Mouse (Mus musculus) cortical plate, adult 2 months (tissue): ENCODE measurements around the gene Sestd1.

ENCODE experiments used
- CTCF ChIP-seq: fragments of 200-500 bp; IDR thresholded peaks from 2 replicates; pipeline ENCODE4 v1.5.1; 2011; ENCODE audit warnings: mild to moderate bottlenecking, control low read depth, low read length; ENCODE audit not compliant: insufficient read depth; ENCODE audit errors: extremely low read depth
- POLR2A ChIP-seq: fragments of 200-500 bp; IDR thresholded peaks from 2 replicates; pipeline ENCODE4 v1.6.1; 2011; ENCODE audit warnings: mild to moderate bottlenecking, low read length, control low read depth; ENCODE audit not compliant: insufficient read depth; ENCODE audit errors: extremely low read depth

- TF ChIP-seq CTCF (no peak), POLR2A (no peak)
Observed at GRCm38 (mm10) chr2:77304494-77304893, 24.1 kb upstream of the Sestd1 start.
